Mouse (Mus musculus) ES-E14 (cell line): ENCODE results near the gene Dynlt1b.
"Not testable (repeated sequence)": the region's sequence is repeated elsewhere in the genome, so short reads cannot be mapped to it uniquely, and the experiment has no call there.

ENCODE experiments used
- MAFK ChIP-seq: IDR thresholded peaks from 2 replicates; pipeline ENCODE4 v1.6.1; 2014; ENCODE audit warnings: mild to moderate bottlenecking, low read depth, low read length, inconsistent platforms; ENCODE audit not compliant: insufficient read depth
- ZC3H11A ChIP-seq: IDR thresholded peaks from 2 replicates; pipeline ENCODE4 v1.6.1; 2012; ENCODE audit warnings: low read depth, mild to moderate bottlenecking, inconsistent platforms, low read length, borderline replicate concordance

DNA sequence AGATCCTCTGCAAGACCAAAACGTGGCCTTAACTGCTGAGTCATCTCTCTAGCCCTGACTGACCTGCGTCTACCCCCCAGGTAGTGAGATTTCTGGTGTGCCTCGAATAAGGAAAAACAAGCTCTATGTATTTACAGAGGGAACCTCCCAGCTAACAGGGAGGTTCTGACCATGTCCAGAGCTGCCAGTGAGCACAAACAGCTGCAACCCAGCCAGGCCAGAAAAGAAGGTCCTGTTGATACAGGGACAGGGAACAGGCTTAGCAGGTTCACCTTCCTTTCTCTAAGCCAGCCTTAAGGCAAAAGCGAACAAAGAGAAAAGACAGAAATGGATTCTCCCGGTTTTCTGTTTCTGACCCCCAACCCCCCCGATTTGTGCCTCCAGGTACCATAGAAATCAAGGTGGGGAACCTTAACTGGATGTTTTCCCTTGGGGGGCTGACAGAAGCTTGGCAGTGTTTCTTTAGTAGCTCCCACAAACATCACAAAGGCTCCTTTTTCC, 19.1 kb upstream of the Dynlt1b start:
- not testable (repeated sequence) for TF ChIP-seq ZC3H11A, MAFK
